Mouse (Mus musculus) frontal cortex, postnatal 14 days (tissue): ENCODE results near the gene Sult1c2.
"Not testable (repeated sequence)": the region's sequence is repeated elsewhere in the genome, so short reads cannot be mapped to it uniquely, and the experiment has no call there.

Experiments
- DNase-seq, 2 experiments: peaks; one replicate each; pipeline ENCODE4 v3.0.0; 2022; ENCODE audit warnings: low spot score in 2 of 2

The Sult1c2 gene

GRCm38 (mm10) chr17:53846206-53846605 lies at the start of gene Sult1c2:
Gene Sult1c2, minus strand, starts transcription at chr17:53846339.
- no peak for DNase-seq

DNA sequence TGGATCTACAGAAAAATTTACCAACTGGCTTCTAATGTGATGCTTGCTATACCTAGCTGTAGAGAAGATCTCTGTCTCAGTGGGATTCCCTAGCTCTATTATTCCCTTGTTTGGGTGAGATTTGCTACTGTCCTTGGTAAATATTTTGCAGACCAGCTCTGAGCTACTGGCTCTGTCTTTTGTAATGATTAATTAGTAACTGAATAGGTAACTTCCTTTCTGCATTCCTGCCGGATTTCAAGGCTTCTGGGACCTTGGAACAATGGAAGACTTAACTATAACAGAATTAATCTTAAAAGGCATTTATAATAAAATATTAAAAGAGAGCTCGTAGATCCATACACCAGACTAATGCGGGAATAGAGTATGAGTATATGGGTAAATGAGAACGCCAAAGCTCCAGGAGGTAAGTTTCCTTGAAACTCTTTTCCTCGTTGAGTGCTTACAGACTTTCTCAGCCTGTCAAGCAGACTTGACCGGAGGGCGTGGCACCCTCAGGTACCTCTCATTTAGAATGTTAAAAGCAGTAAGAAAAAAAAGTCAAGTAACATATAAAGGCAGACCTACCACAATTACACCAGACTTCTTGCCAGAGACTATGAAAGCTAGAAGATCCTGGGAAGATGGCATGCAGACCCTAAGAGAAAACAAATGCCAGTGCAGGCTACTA lies 33.0 kb upstream of the Sult1c2 start:
- DNase-seq: not testable (repeated sequence)

DNA sequence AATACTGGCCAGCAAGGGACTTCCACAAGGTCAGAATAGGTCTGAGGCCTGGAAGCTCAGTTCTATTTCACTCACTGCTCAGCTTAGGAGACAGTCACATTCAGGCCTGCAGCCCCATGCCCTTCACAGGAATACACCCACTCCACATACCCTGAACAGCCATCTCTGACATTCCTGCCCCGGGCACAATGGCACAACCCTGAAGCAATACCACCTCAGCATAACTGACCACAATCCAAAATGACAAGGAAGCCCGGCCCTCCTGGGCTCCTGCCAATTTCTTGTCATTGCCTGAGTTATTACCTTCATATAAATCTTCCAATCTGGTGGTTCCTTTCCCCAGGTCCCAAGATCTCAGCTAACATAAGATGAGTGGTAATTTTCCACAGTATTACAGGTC lies 28.3 kb upstream of the Sult1c2 start:
- DNase-seq: no peak

- no peak for DNase-seq
Observed at GRCm38 (mm10) chr17:53872192-53872591, 26.1 kb upstream of the Sult1c2 start.

GRCm38 (mm10) chr17:53869931-53870330 lies 23.8 kb upstream of the Sult1c2 start:
- no peak for DNase-seq

- DNase-seq: no peak
Observed at GRCm38 (mm10) chr17:53865260-53865955, 19.3 kb upstream of the Sult1c2 start.

DNA sequence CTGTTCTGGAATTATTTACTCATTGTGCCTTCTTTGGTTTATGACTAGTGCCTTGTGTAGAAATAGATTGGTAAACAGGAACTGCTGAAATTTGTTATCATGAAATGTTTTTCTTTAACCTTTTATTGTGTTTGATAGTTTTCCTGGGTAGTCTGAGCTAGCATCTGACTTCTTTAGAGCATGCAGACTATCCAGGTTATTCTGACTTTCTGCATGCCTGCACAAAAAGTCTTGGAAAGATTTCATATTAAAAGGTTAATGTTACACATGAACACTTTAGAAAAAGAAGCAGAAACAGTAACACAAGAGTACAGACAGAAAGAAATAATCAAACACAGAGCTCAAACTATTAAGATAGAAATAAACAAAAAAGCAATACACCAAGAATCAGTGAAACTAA lies 14.4 kb upstream of the Sult1c2 start:
- no peak for DNase-seq

- DNase-seq: no peak
Observed at GRCm38 (mm10) chr17:53854992-53855391, 8.9 kb upstream of the Sult1c2 start.

GRCm38 (mm10) chr17:53845796-53846195 lies 343 bp downstream of the Sult1c2 start:
- DNase-seq: no peak

GRCm38 (mm10) chr17:53833366-53833765 lies 12.8 kb downstream of the Sult1c2 start:
- DNase-seq: peak in 1 of 2 experiments; percentile 21

- DNase-seq: not testable (repeated sequence)
Observed at GRCm38 (mm10) chr17:53803974-53804373, 42.2 kb downstream of the Sult1c2 start.

- DNase-seq: no peak
Observed at GRCm38 (mm10) chr17:53783381-53783780, 62.8 kb downstream of the Sult1c2 start.
